Mouse (Mus musculus) bone marrow, adult 2 months (tissue): ENCODE measurements around the gene Olfr1247.
"Not testable (repeated sequence)": the region's sequence is repeated elsewhere in the genome, so short reads cannot be mapped to it uniquely, and the experiment has no call there.

Experiments
- CTCF ChIP-seq: fragments of 200-500 bp; IDR thresholded peaks from 2 replicates; pipeline ENCODE4 v1.5.1; 2011; ENCODE audit warnings: low read length, control low read depth; ENCODE audit not compliant: control insufficient read depth, insufficient read depth
- POLR2A ChIP-seq: fragments of 200-500 bp; IDR thresholded peaks from 2 replicates; pipeline ENCODE4 v1.6.1; 2011; ENCODE audit warnings: low read depth, mild to moderate bottlenecking, control low read depth, low read length, borderline replicate concordance; ENCODE audit not compliant: control insufficient read depth

GRCm38 (mm10) chr2:89562706-89563105 lies 51.2 kb downstream of the Olfr1247 start:
- TF ChIP-seq CTCF, POLR2A: not testable (repeated sequence)
